Comparison of ENCODE assay signal across 9 mouse cellular contexts in the genomic region with DNA sequence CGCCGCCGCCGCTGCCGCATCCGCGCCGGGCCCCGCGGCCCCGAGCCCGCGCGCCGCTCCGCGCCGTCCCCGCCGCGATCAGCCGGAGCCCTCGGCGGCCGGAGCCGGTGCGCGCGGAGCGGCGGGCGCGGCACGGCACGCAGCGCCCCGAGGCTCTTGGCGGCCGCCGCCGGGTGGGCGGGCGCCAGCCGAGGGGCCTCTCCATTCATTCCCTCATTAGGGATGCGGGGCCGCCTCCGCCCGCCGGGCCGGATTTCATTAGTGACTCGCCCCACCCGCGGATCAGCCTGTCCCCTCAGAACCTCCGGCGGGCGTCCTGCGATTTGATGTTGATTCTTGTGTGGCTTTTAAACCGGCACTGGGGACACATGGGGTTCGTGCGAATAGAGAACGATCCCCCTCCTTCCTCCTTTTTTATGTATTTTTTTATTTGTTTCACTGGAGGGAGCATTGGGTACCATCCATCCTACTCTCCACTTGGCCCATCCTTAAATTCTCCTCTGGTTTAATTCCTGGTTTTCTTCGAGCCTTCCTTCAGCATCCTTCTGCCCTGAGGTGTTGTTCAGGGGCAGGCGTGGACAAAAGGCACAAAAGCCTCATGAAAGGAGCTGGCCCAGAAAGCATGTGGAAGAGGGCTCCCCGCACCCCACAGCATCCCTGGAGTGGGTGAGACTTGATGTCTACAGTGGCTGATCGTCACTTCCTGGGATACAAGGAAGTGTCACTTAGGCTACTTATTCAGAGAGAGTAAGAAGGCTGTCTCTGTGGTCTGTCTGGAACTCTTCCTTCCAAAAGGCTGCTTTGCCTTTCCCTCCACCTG. TPM values are rescaled to one million over a fixed set of nuclear protein-coding genes. Genes with fewer than 3 reads are reported as not detected.
DNase-seq lines count a peak whose midpoint lies in the region; ATAC-seq lines count a peak whose summit lies in the region.
"Had no signal": no experiment of that assay in that cellular context is flagged by ENCODE, and none has a peak within 500 bp of the region (broad histone marks: within the 10 kb centered on the region; RNA-seq: fewer than 3 reads in every experiment).

No protein-coding gene starts in this region.

- WGBS in embryonic facial prominence, embryonic 15.5 days: 2% methylated on average over 23 of the region's 65 CpGs
- 1% methylated on average over 41 of the region's 65 CpGs for WGBS in heart, embryonic 16.5 days
- 3% methylated on average over 22 of the region's 65 CpGs for WGBS in lung, embryonic 16.5 days

- ATAC-seq in embryonic facial prominence, embryonic 15.5 days (ENCODE audit: insufficient number of reproducible peaks, low FRiP score, low TSS enrichment, low read depth): peak; percentile 36; the same call in 1 of the 2 replicates
- peak; percentile 50 for ATAC-seq in heart, embryonic 16.5 days (replicated peaks; ENCODE audit: extremely low read depth, insufficient read depth, low FRiP score)
- peak; percentile 77 for ATAC-seq in lung, embryonic 16.5 days (ENCODE audit: low read depth)

- peak overlapping the region; percentile 91 for H3K9ac ChIP-seq in embryonic facial prominence, embryonic 15.5 days
- H3K9ac ChIP-seq in heart, embryonic 16.5 days (ENCODE audit: low read length): peak overlapping the region; percentile 91
- peak overlapping the region; percentile 87 for H3K9ac ChIP-seq in lung, embryonic 16.5 days (ENCODE audit: low read length)

- H3K27ac ChIP-seq in embryonic facial prominence, embryonic 15.5 days (replicated peaks): peak overlapping the region; percentile 22; the same call in 1 of the 2 replicates
- H3K27ac ChIP-seq in heart, embryonic 16.5 days (ENCODE audit: low read length): no peak overlapping the region
- H3K27ac ChIP-seq in lung, embryonic 16.5 days (ENCODE audit: low read length): no peak overlapping the region

- peak overlapping the region; percentile 85 for H3K4me3 ChIP-seq in embryonic facial prominence, embryonic 15.5 days (replicated peaks)
- H3K4me3 ChIP-seq in heart, embryonic 16.5 days (ENCODE audit: low read length): peak overlapping the region; percentile 87
- H3K4me3 ChIP-seq in lung, embryonic 16.5 days (ENCODE audit: low read length): peak overlapping the region; percentile 76

- peak overlapping the region; percentile 73 for H3K4me2 ChIP-seq in embryonic facial prominence, embryonic 15.5 days (replicated peaks)
- H3K4me2 ChIP-seq in heart, embryonic 16.5 days (ENCODE audit: low read depth, low read length): peak overlapping the region; percentile 85
- peak overlapping the region; percentile 89 for H3K4me2 ChIP-seq in lung, embryonic 16.5 days (ENCODE audit: low read depth, low read length)

- peaks cover 22% of the 10 kb centered on the region for H3K4me1 ChIP-seq in embryonic facial prominence, embryonic 15.5 days
- peaks cover 26% of the 10 kb centered on the region for H3K4me1 ChIP-seq in heart, embryonic 16.5 days (ENCODE audit: control insufficient read depth, insufficient read depth, low read length)
- H3K4me1 ChIP-seq in lung, embryonic 16.5 days (replicated peaks; ENCODE audit: control insufficient read depth, insufficient read depth, low read length): peaks cover 7% of the 10 kb centered on the region; the same call in 1 of the 2 replicates

- no peaks in the 10 kb centered on the region for H3K9me3 ChIP-seq in embryonic facial prominence, embryonic 15.5 days (replicated peaks)
- H3K9me3 ChIP-seq in heart, embryonic 16.5 days (replicated peaks; ENCODE audit: control insufficient read depth, low read length): no peaks in the 10 kb centered on the region
- no peaks in the 10 kb centered on the region for H3K9me3 ChIP-seq in lung, embryonic 16.5 days (ENCODE audit: control insufficient read depth, low read length)
- H3K9me3 ChIP-seq: megakaryocyte, embryonic 14.5 days had no signal

- no peaks in the 10 kb centered on the region for H3K27me3 ChIP-seq in embryonic facial prominence, embryonic 15.5 days
- H3K27me3 ChIP-seq in heart, embryonic 16.5 days (ENCODE audit: control insufficient read depth, insufficient read depth, low read length): no peaks in the 10 kb centered on the region
- peaks cover 3% of the 10 kb centered on the region; the same call in 1 of the 2 replicates for H3K27me3 ChIP-seq in lung, embryonic 16.5 days (ENCODE audit: control insufficient read depth, insufficient read depth, low read depth, low read length)

- no peaks in the 10 kb centered on the region for H3K36me3 ChIP-seq in embryonic facial prominence, embryonic 15.5 days
- no peaks in the 10 kb centered on the region for H3K36me3 ChIP-seq in heart, embryonic 16.5 days (ENCODE audit: control insufficient read depth, insufficient read depth)
- no peaks in the 10 kb centered on the region for H3K36me3 ChIP-seq in lung, embryonic 16.5 days (ENCODE audit: control insufficient read depth, insufficient read depth, low read length)

- DNase-seq in urinary bladder, postnatal 14 days (ENCODE audit: low spot score): peak; percentile 43
- no peak for DNase-seq in urinary bladder, adult 18-20 months (ENCODE audit: low spot score in 2 of 2)
- DNase-seq in layer of hippocampus, adult 9-10 months (ENCODE audit: low spot score): peak; percentile 37
- DNase-seq in right cerebral cortex, adult 2 months (ENCODE audit: low spot score in 2 of 2): peak; percentile 65 to 80
- DNase-seq in spleen, postnatal 4 days (ENCODE audit: low spot score in 2 of 2): no peak

RNA-seq across cellular contexts. Expression of gene Mark1, which starts 0.6 kb away (rescaled TPM):
- 4.3 and 4.5 TPM in 2 replicates for polyA plus RNA-seq in embryonic facial prominence, embryonic 15.5 days (2015; fragmentation: Nextera tagmentation; extraction: Ambion mirVana)
- polyA plus RNA-seq in heart, embryonic 16.5 days (2015; fragmentation: Nextera tagmentation; extraction: Ambion mirVana): 1.6 TPM in 2 replicates
- polyA plus RNA-seq in lung, embryonic 16.5 days (2015; fragmentation: Nextera tagmentation; extraction: Ambion mirVana): 1.6 and 1.7 TPM in 2 replicates

Comparison
In these comparisons a context has a peak if more than half of its experiments do, and no peak if none do; other contexts are left out.
1. DNase-seq: peak in urinary bladder, postnatal 14 days (single experiment), layer of hippocampus, adult 9-10 months (single experiment) and right cerebral cortex, adult 2 months (2 of 2); none in urinary bladder, adult 18-20 months (0 of 2) and spleen, postnatal 4 days (0 of 2).
2. Peak in every context shown above with its lines, with median percentiles within 50 percentile points of each other: ATAC-seq, H3K4me2 ChIP-seq, H3K4me3 ChIP-seq and H3K9ac ChIP-seq.